Mouse (Mus musculus): ENCODE measurements at regions not wholly inside any gene's neighbourhood (a gene's known extent, or its start where the extent isn't known, plus 50 kb on each side); places are given as distances from the start of the nearest gene placed in this dataset. TPM values are rescaled to one million over a fixed set of nuclear protein-coding genes. Genes with fewer than 3 reads are reported as not detected.

- Histone ChIP-seq H3K4me1 (no peaks in the 10 kb centered on the region), H3K9ac (no peak overlapping the region), H3K9me3 (0 out of 2 replicates have a peak, but pooled peaks cover 3% of the 10 kb centered on the region), H3K36me3 (no peaks in the 10 kb centered on the region), H3K4me3 (no peak overlapping the region), H3K27ac (no peak overlapping the region), H3K27me3 (no peaks in the 10 kb centered on the region), H3K4me2 (no peak overlapping the region)
- 74% methylated on average over 3 of the region's 3 CpGs for WGBS
- no peak for ATAC-seq (ENCODE audit: insufficient number of reproducible peaks, insufficient read depth, low FRiP score, low TSS enrichment, low read depth)
Measured at GRCm38 (mm10) chr5:13022270-13022669, 102.9 kb upstream of the Sema3a start.

GRCm38 (mm10) chr5:13033332-13033731 lies 91.9 kb upstream of the Sema3a start:
- no peaks in the 10 kb centered on the region for H3K9me3 ChIP-seq
- no peak overlapping the region for H3K4me2 ChIP-seq
- no peaks in the 10 kb centered on the region for H3K36me3 ChIP-seq
- no peaks in the 10 kb centered on the region for H3K27me3 ChIP-seq
- H3K4me3 ChIP-seq = no peak overlapping the region
- H3K27ac ChIP-seq = 0 out of 2 replicates have a peak overlapping the region, but pooled peaks have one; percentile 5
- no peak for ATAC-seq (ENCODE audit: insufficient number of reproducible peaks, insufficient read depth, low FRiP score, low TSS enrichment, low read depth)
- WGBS = 25% methylated on average over 3 of the region's 3 CpGs
- peaks cover 14% of the 10 kb centered on the region; the same call in 1 of the 2 replicates for H3K4me1 ChIP-seq
- no peak overlapping the region for H3K9ac ChIP-seq

- Histone ChIP-seq H3K27ac (no peak overlapping the region), H3K36me3 (no peaks in the 10 kb centered on the region), H3K9me3 (no peaks in the 10 kb centered on the region), H3K4me1 (peaks cover 14% of the 10 kb centered on the region; the same call in 1 of the 2 replicates), H3K27me3 (no peaks in the 10 kb centered on the region), H3K9ac (no peak overlapping the region), H3K4me2 (no peak overlapping the region), H3K4me3 (no peak overlapping the region)
- ATAC-seq (ENCODE audit: insufficient number of reproducible peaks, insufficient read depth, low FRiP score, low TSS enrichment, low read depth) = no peak
- 79% methylated on average over 2 of the region's 2 CpGs for WGBS
Measured at GRCm38 (mm10) chr5:13036127-13036526, 89.1 kb upstream of the Sema3a start.

GRCm38 (mm10) chr5:13058883-13059423 lies 66.3 kb upstream of the Sema3a start:
- H3K27ac ChIP-seq = no peak overlapping the region
- H3K4me3 ChIP-seq = no peak overlapping the region
- H3K9ac ChIP-seq = no peak overlapping the region
- H3K4me2 ChIP-seq = no peak overlapping the region
- H3K36me3 ChIP-seq = no peaks in the 10 kb centered on the region
- no peaks in the 10 kb centered on the region for H3K9me3 ChIP-seq
- ATAC-seq (ENCODE audit: insufficient number of reproducible peaks, insufficient read depth, low FRiP score, low TSS enrichment, low read depth) = no peak
- H3K4me1 ChIP-seq = no peaks in the 10 kb centered on the region
- 48% methylated on average over 2 of the region's 2 CpGs for WGBS
- no peaks in the 10 kb centered on the region for H3K27me3 ChIP-seq

GRCm38 (mm10) chr5:13066942-13067341 lies 58.3 kb upstream of the Sema3a start:
- 32% methylated on average over 3 of the region's 3 CpGs for WGBS
- Histone ChIP-seq H3K4me3 (no peak overlapping the region), H3K27ac (no peak overlapping the region), H3K4me2 (no peak overlapping the region), H3K36me3 (no peaks in the 10 kb centered on the region), H3K4me1 (peaks cover 3% of the 10 kb centered on the region; the same call in 1 of the 2 replicates), H3K9ac (no peak overlapping the region), H3K27me3 (no peaks in the 10 kb centered on the region), H3K9me3 (0 out of 2 replicates have a peak, but pooled peaks cover 2% of the 10 kb centered on the region)
- ATAC-seq (ENCODE audit: insufficient number of reproducible peaks, insufficient read depth, low FRiP score, low TSS enrichment, low read depth) = no peak

Small RNAs in the stretch of these regions (microRNA-seq; reads per million reads assigned to microRNA genes)
- gene Gm23243 = not detected
